Mouse (Mus musculus) stomach, postnatal 0 days (tissue): Measurements from ENCODE around the gene Bpifa5.

Source experiments
- CTCF ChIP-seq: IDR thresholded peaks from 2 replicates; pipeline ENCODE4 v1.5.1; 2016; ENCODE audit warnings: antibody characterized with exemption, low read depth, mild to moderate bottlenecking, moderate library complexity
- EP300 ChIP-seq: optimal IDR thresholded peaks from 2 replicates; pipeline ENCODE3; 2016; ENCODE audit warnings: antibody characterized with exemption

DNA sequence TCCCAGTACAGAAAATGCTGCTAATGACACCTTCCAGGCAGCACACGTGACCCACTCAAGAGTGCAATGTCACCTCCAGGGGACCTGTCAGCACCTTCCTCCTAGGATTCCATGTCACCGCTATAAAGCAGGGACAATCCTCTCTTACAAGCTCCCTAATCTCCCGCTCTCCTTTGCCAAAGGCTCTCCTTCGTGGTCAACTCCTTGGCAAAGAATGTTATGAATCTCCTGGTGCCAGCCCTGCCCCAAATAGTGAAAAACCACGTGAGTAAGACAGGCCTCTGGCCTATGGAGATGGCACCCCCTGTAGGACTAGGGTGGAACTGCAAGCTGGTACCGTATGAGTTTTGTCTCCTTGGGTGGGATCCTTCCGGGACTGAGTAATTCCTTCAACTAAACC is 44.5 kb downstream of the Bpifa5 start:
- TF ChIP-seq CTCF: peak; percentile 87
- no peak for TF ChIP-seq EP300
